ENCODE assay signal across 8 mouse cellular contexts in the genomic region with DNA sequence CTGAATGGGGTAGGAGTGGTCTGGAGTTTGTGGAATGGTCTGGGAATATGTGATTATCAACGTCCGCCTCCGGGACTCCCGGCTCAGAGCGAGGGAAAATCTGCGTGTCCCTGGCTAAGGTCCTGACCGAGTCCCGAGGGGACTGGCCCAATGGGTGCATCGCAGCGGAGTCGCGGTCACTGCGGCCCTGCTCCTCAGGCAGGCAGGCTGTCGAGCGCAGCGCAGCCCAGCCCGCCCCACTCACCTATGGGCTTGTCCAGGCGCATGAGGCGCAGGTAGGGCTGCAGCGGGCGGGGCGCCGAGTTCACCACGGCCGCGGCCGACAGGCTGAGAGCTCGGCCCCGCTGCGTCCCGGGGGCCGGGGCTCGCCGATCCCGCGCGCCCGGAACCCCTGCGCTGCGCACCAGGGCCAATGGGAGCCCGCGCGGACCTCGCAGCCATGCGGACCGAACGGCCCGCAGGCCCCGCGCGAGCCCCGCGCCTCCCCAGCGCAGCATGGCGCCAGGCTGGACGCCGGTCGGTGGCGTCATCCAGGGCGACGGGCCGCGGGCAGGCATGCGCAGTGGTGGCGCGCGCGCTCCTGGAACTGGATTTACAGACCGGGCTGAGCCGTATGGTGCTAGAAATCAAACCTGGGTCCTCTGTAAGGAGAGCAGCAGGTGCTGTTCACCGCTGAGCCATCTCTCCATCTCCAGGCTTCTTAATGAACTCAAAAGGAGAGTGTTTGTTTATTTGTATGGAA. TPM values are rescaled to one million over a fixed set of nuclear protein-coding genes. Genes with fewer than 3 reads are reported as not detected.
DNase-seq lines count a peak whose midpoint lies in the region; ATAC-seq and TF ChIP-seq lines count a peak whose summit lies in the region.

No protein-coding gene starts in this region.

- peak overlapping the region; percentile 93 for H3K4me3 ChIP-seq in G1E (ENCODE audit: low read depth, low read length)
- peak overlapping the region; percentile 63 for H3K4me3 ChIP-seq in forebrain, embryonic 15.5 days
- peak overlapping the region; percentile 77 for H3K4me3 ChIP-seq in layer of hippocampus, adult 2 months
- H3K4me3 ChIP-seq in lung, embryonic 14.5 days (ENCODE audit: low read depth, low read length), result peak overlapping the region; percentile 78

- WGBS in forebrain, embryonic 15.5 days, result under 1% methylated on average over 68 of the region's 71 CpGs
- under 1% methylated on average over 71 of the region's 71 CpGs for WGBS in lung, embryonic 14.5 days

- peak; percentile 56; the same call in 1 of the 2 replicates for ATAC-seq in G1E (ENCODE audit: extremely low read depth, insufficient number of reproducible peaks, low FRiP score, poor library complexity, severe bottlenecking)
- peak; percentile 98 for ATAC-seq in forebrain, embryonic 15.5 days (replicated peaks)
- ATAC-seq in lung, embryonic 14.5 days (ENCODE audit: insufficient read depth), result peak; percentile 97
- peak; percentile 58 for ATAC-seq in neutrophil, adult 5-6 weeks (ENCODE audit: extremely low read depth, insufficient number of reproducible peaks, low FRiP score, poor library complexity, severe bottlenecking)

- intact Hi-C loops in heart, postnatal 25 days (cut with DNase I), result no loop called here

- DNase-seq in G1E (ENCODE audit: low spot score), result peak; percentile 83
- peak; percentile 88 for DNase-seq in cerebellum, adult 11-12 months
- peak; percentile 76 for DNase-seq in heart, postnatal 25 days (ENCODE audit: low spot score)
- DNase-seq in layer of hippocampus, adult 2 months (ENCODE audit: low spot score in 2 of 2), result peak; percentile 86 to 92
- DNase-seq in lung, embryonic 14.5 days, result peak; percentile 93
- DNase-seq in testis, postnatal 14 days (ENCODE audit: low spot score), result peak; percentile 92

- no peaks in the 10 kb centered on the region for H3K9me3 ChIP-seq in G1E (replicated peaks)
- no peaks in the 10 kb centered on the region for H3K9me3 ChIP-seq in forebrain, embryonic 15.5 days
- H3K9me3 ChIP-seq in lung, embryonic 14.5 days (ENCODE audit: low read depth, low read length), result no peaks in the 10 kb centered on the region

- peak overlapping the region; percentile 53 for H3K27ac ChIP-seq in forebrain, embryonic 15.5 days (replicated peaks)
- peak overlapping the region; percentile 81 for H3K27ac ChIP-seq in layer of hippocampus, adult 2 months
- peak overlapping the region; percentile 78 for H3K27ac ChIP-seq in lung, embryonic 14.5 days (ENCODE audit: low read depth)

- H3K4me2 ChIP-seq in forebrain, embryonic 15.5 days (replicated peaks), result peak overlapping the region; percentile 63
- peak overlapping the region; percentile 80 for H3K4me2 ChIP-seq in lung, embryonic 14.5 days

- no peak for TF ChIP-seq CTCF in G1E (IDR thresholded peaks at IDR 0.05; ENCODE audit: low read depth, low read length)
- TF ChIP-seq CTCF in layer of hippocampus, adult 2 months (conservative IDR thresholded peaks at IDR 0.05), result no peak
- no peak for TF ChIP-seq CTCF in lung, embryonic 14.5 days (IDR thresholded peaks at IDR 0.05; ENCODE audit: low read depth)

- peak overlapping the region; percentile 80 for H3K9ac ChIP-seq in forebrain, embryonic 15.5 days (replicated peaks)
- peak overlapping the region; percentile 80 for H3K9ac ChIP-seq in lung, embryonic 14.5 days

- peaks cover 37% of the 10 kb centered on the region for H3K4me1 ChIP-seq in G1E (ENCODE audit: insufficient read depth, low read depth, low read length)
- peaks cover 20% of the 10 kb centered on the region for H3K4me1 ChIP-seq in forebrain, embryonic 15.5 days
- peaks cover 8% of the 10 kb centered on the region; the same call in 1 of the 2 replicates for H3K4me1 ChIP-seq in lung, embryonic 14.5 days (ENCODE audit: insufficient read depth)

- H3K36me3 ChIP-seq in G1E (replicated peaks), result peaks cover 33% of the 10 kb centered on the region
- no peaks in the 10 kb centered on the region for H3K36me3 ChIP-seq in forebrain, embryonic 15.5 days
- H3K36me3 ChIP-seq in lung, embryonic 14.5 days (ENCODE audit: insufficient read depth), result peaks cover 7% of the 10 kb centered on the region; the same call in 1 of the 2 replicates

- no peaks in the 10 kb centered on the region; the same call in 1 of the 2 replicates for H3K27me3 ChIP-seq in G1E (ENCODE audit: insufficient read depth, low read length)
- no peaks in the 10 kb centered on the region for H3K27me3 ChIP-seq in forebrain, embryonic 15.5 days
- H3K27me3 ChIP-seq in lung, embryonic 14.5 days (ENCODE audit: insufficient read depth, low read length), result no peaks in the 10 kb centered on the region

RNA-seq across cellular contexts. Expression of a gene that starts 1.0 kb away (rescaled TPM):
- total RNA-seq in G1E (2014; fragmentation: Nextera tagmentation) (19.5 and 21.7 TPM in 2 replicates), G1E (2017) (29.5 and 37.7 TPM in 2 replicates)
- polyA plus RNA-seq in G1E (2012), result 47.1 and 78.4 TPM in 2 replicates
- polyA plus RNA-seq in forebrain, embryonic 15.5 days (2015; fragmentation: Nextera tagmentation; extraction: Ambion mirVana), result 44.1 and 46.2 TPM in 2 replicates
- 10 to 100 TPM; 87.9 to 88.9 TPM for total RNA-seq in heart, postnatal 25 days (2021)
- 10 to 100 TPM; 84.1 to 86.9 TPM for total RNA-seq in layer of hippocampus, adult 2 months (2021)
- polyA plus RNA-seq in lung, embryonic 14.5 days (2014; fragmentation: Nextera tagmentation; extraction: Ambion mirVana), result 68.7 and 70.9 TPM in 2 replicates
- 38.6 and 39.9 TPM in 2 replicates for total RNA-seq in neutrophil, adult 5-6 weeks (2017)

RNA-seq across cellular contexts. Expression of a gene that starts 45.6 kb away (rescaled TPM):
- total RNA-seq in G1E (2014; fragmentation: Nextera tagmentation) (not detected in 2 replicates), G1E (2017) (0.06 TPM in 1 of 2 replicates, not detected in the other)
- polyA plus RNA-seq in G1E (2012), result not detected in 2 replicates
- 0.24 and 0.26 TPM in 2 replicates for polyA plus RNA-seq in forebrain, embryonic 15.5 days (2015; fragmentation: Nextera tagmentation; extraction: Ambion mirVana)
- total RNA-seq in heart, postnatal 25 days (2021), result 1 to 10 TPM in 1 of 2 experiments, under 1 TPM in 1; 0.89 to 1.0 TPM
- total RNA-seq in layer of hippocampus, adult 2 months (2021), result under 1 TPM; 0.38 to 0.86 TPM
- 3.2 and 3.4 TPM in 2 replicates for polyA plus RNA-seq in lung, embryonic 14.5 days (2014; fragmentation: Nextera tagmentation; extraction: Ambion mirVana)
- 18.2 and 19.7 TPM in 2 replicates for total RNA-seq in neutrophil, adult 5-6 weeks (2017)

Comparison
In these comparisons a context has a peak if more than half of its experiments do, and no peak if none do; other contexts are left out.
1. Peak in every context shown above with its lines: DNase-seq, ATAC-seq, H3K4me3 ChIP-seq and H3K27ac ChIP-seq.